Mouse (Mus musculus): ENCODE results near the gene Tlx1. TPM values are rescaled to one million over a fixed set of nuclear protein-coding genes. Genes with fewer than 3 reads are reported as not detected.

Gene Tlx1
- total and polyA plus RNA-seq, 3 experiments: 0.16 TPM; not detected in 2

DNA sequence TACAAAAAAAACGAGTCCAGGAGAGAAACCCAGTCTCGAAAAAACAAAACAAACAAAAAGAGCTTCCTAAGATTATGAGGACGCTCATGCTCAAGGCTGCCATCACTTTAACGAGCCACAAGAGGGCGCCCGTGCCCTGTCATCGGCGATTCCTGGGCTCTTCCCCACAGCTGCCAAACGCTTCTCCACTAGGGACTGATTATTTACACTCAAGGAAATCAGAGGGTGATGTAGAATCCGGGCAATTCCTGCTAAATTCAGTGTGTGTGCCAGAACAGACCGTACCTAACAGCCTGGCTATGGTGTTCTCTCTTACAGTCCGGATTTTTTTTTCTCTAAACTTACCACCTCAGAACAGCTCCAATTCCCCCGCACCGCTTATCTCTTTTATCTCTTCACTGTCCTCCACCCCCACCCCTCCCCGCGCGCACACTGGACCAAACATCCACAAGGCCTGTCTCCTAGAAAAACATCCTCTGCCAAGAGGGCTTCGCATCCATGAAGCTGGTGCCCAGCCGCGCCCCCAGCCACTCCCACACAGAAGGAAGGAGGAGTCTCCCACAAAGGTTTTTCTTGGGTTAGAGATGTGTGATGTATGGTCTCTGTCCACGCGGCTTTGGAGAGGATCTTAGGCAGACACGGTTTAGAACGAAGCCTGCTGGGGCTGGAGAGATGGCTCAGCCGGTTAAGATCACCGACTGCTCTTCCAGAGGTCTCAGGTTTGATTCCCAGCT is 26.7 kb downstream of the Tlx1 start:
- Histone ChIP-seq H3K4me3 (ENCODE audit: low read depth, low read length) (no peak overlapping the region), H3K9me3 (replicated peaks) (peaks cover 10% of the 10 kb centered on the region), H3K36me3 (replicated peaks) (no peaks in the 10 kb centered on the region), H3K27me3 (ENCODE audit: insufficient read depth, low read length) (no peaks in the 10 kb centered on the region; the same call in 1 of the 2 replicates), H3K4me1 (ENCODE audit: insufficient read depth, low read depth, low read length) (no peaks in the 10 kb centered on the region)
- TF ChIP-seq GATA1 (IDR thresholded peaks at IDR 0.05; ENCODE audit: borderline replicate concordance, low read length): no peak
- peak; percentile 47 for TF ChIP-seq CTCF (IDR thresholded peaks at IDR 0.05; ENCODE audit: low read depth, low read length)
- DNase-seq (ENCODE audit: low spot score) (no peak), ATAC-seq (ENCODE audit: extremely low read depth, insufficient number of reproducible peaks, low FRiP score, poor library complexity, severe bottlenecking) (no peak)

DNA sequence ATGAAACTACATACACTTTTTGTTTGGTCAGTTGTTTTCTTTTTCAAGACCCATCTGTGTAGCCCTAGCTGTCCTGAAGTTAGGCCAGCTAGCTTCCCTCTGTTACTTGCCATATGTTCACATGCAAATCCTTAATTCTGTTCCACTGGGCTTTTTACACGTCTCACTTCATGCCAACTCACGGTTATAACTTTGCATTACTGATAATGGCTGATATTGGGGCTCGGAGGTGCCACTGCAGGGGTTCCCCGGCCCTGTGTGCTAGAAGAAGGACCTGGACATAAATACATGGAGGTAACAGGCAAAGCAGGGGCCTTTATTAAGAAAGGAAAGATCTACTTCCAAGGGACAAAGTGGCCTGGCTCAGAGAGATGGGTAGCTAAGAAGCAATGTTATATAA is 29.0 kb downstream of the Tlx1 start:
- no peaks in the 10 kb centered on the region for H3K9me3 ChIP-seq (replicated peaks)
- no peaks in the 10 kb centered on the region for H3K4me1 ChIP-seq (ENCODE audit: insufficient read depth, low read depth, low read length)
- no peaks in the 10 kb centered on the region for H3K36me3 ChIP-seq (replicated peaks)
- TF ChIP-seq TAL1 (conservative IDR thresholded peaks at IDR 0.05; ENCODE audit: low read depth, low read length) (no peak), POLR2AphosphoS5 (IDR thresholded peaks at IDR 0.05; ENCODE audit: insufficient replicate concordance, low read depth, low read length) (no peak), GATA1 (IDR thresholded peaks at IDR 0.05; ENCODE audit: borderline replicate concordance, low read length) (no peak), GATA2 (IDR thresholded peaks at IDR 0.05; ENCODE audit: borderline replicate concordance, low read depth, low read length) (no peak), CTCF (IDR thresholded peaks at IDR 0.05; ENCODE audit: low read depth, low read length) (no peak)
- H3K4me3 ChIP-seq (ENCODE audit: low read depth, low read length): no peak overlapping the region
- no peak for ATAC-seq (ENCODE audit: extremely low read depth, insufficient number of reproducible peaks, low FRiP score, poor library complexity, severe bottlenecking)
- H3K27me3 ChIP-seq (ENCODE audit: insufficient read depth, low read length): no peaks in the 10 kb centered on the region; the same call in 1 of the 2 replicates
- no peak for DNase-seq (ENCODE audit: low spot score)

- no peaks in the 10 kb centered on the region for H3K36me3 ChIP-seq (replicated peaks)
- H3K4me1 ChIP-seq (ENCODE audit: insufficient read depth, low read depth, low read length): no peaks in the 10 kb centered on the region
- DNase-seq (ENCODE audit: low spot score) (no peak), ATAC-seq (ENCODE audit: extremely low read depth, insufficient number of reproducible peaks, low FRiP score, poor library complexity, severe bottlenecking) (no peak)
- H3K27me3 ChIP-seq (ENCODE audit: insufficient read depth, low read length): no peaks in the 10 kb centered on the region; the same call in 1 of the 2 replicates
- no peaks in the 10 kb centered on the region for H3K9me3 ChIP-seq (replicated peaks)
- TF ChIP-seq CTCF (IDR thresholded peaks at IDR 0.05; ENCODE audit: low read depth, low read length): no peak
- no peak overlapping the region for H3K4me3 ChIP-seq (ENCODE audit: low read depth, low read length)
These were observed 30.0 kb downstream of the Tlx1 start for GRCm38 (mm10) chr19:45180447-45180846.

GRCm38 (mm10) chr19:45194651-45195050 is 44.2 kb downstream of the Tlx1 start:
- DNase-seq (ENCODE audit: low spot score) (no peak), ATAC-seq (ENCODE audit: extremely low read depth, insufficient number of reproducible peaks, low FRiP score, poor library complexity, severe bottlenecking) (no peak)
- H3K4me3 ChIP-seq (ENCODE audit: low read depth, low read length): no peak overlapping the region
- H3K9me3 ChIP-seq (replicated peaks): no peaks in the 10 kb centered on the region
- H3K4me1 ChIP-seq (ENCODE audit: insufficient read depth, low read depth, low read length): no peaks in the 10 kb centered on the region
- TF ChIP-seq GATA1 (IDR thresholded peaks at IDR 0.05; ENCODE audit: borderline replicate concordance, low read length) (no peak), GATA2 (IDR thresholded peaks at IDR 0.05; ENCODE audit: borderline replicate concordance, low read depth, low read length) (no peak), TAL1 (conservative IDR thresholded peaks at IDR 0.05; ENCODE audit: low read depth, low read length) (no peak), POLR2AphosphoS5 (IDR thresholded peaks at IDR 0.05; ENCODE audit: insufficient replicate concordance, low read depth, low read length) (no peak), CTCF (IDR thresholded peaks at IDR 0.05; ENCODE audit: low read depth, low read length) (no peak)
- H3K27me3 ChIP-seq (ENCODE audit: insufficient read depth, low read length): no peaks in the 10 kb centered on the region
- no peaks in the 10 kb centered on the region for H3K36me3 ChIP-seq (replicated peaks)

DNA sequence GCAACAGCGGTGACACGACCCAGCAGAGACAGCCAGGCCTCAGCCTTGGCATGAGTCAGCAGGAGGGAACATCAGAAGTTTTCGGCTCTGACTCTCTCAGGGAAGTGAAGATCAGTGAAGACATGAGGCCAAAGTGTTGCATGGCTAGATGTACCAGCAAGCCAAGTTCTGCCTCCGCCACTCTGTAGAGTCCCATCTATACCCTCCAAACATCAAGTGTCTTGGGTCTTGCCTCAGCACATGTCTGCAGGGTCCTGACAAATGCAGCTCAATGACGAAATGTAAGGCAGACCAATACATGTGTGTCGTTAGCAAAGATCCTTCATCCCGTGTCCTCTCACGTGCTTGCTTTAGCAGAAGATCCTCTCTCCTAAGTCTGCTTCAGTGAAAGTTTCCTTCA is 46.5 kb downstream of the Tlx1 start:
- Histone ChIP-seq H3K4me3 (ENCODE audit: low read depth, low read length) (no peak overlapping the region), H3K27me3 (ENCODE audit: insufficient read depth, low read length) (no peaks in the 10 kb centered on the region), H3K36me3 (replicated peaks) (no peaks in the 10 kb centered on the region), H3K4me1 (ENCODE audit: insufficient read depth, low read depth, low read length) (no peaks in the 10 kb centered on the region), H3K9me3 (replicated peaks) (no peaks in the 10 kb centered on the region)
- TF ChIP-seq GATA1 (IDR thresholded peaks at IDR 0.05; ENCODE audit: borderline replicate concordance, low read length): no peak
- no peak for TF ChIP-seq POLR2AphosphoS5 (IDR thresholded peaks at IDR 0.05; ENCODE audit: insufficient replicate concordance, low read depth, low read length)
- TF ChIP-seq GATA2 (IDR thresholded peaks at IDR 0.05; ENCODE audit: borderline replicate concordance, low read depth, low read length): no peak
- no peak for TF ChIP-seq TAL1 (conservative IDR thresholded peaks at IDR 0.05; ENCODE audit: low read depth, low read length)
- TF ChIP-seq CTCF (IDR thresholded peaks at IDR 0.05; ENCODE audit: low read depth, low read length): no peak
- DNase-seq (ENCODE audit: low spot score) (no peak), ATAC-seq (ENCODE audit: extremely low read depth, insufficient number of reproducible peaks, low FRiP score, poor library complexity, severe bottlenecking) (no peak)

- TF ChIP-seq POLR2AphosphoS5 (IDR thresholded peaks at IDR 0.05; ENCODE audit: insufficient replicate concordance, low read depth, low read length): no peak
- TF ChIP-seq GATA2 (IDR thresholded peaks at IDR 0.05; ENCODE audit: borderline replicate concordance, low read depth, low read length): no peak
- no peak for TF ChIP-seq CTCF (IDR thresholded peaks at IDR 0.05; ENCODE audit: low read depth, low read length)
- no peak for TF ChIP-seq TAL1 (conservative IDR thresholded peaks at IDR 0.05; ENCODE audit: low read depth, low read length)
- no peak for TF ChIP-seq GATA1 (IDR thresholded peaks at IDR 0.05; ENCODE audit: borderline replicate concordance, low read length)
- Histone ChIP-seq H3K4me1 (ENCODE audit: insufficient read depth, low read depth, low read length) (no peaks in the 10 kb centered on the region), H3K36me3 (replicated peaks) (no peaks in the 10 kb centered on the region), H3K27me3 (ENCODE audit: insufficient read depth, low read length) (peaks cover 13% of the 10 kb centered on the region), H3K9me3 (replicated peaks) (no peaks in the 10 kb centered on the region), H3K4me3 (ENCODE audit: low read depth, low read length) (no peak overlapping the region)
- ATAC-seq (ENCODE audit: extremely low read depth, insufficient number of reproducible peaks, low FRiP score, poor library complexity, severe bottlenecking): no peak
- DNase-seq (ENCODE audit: low spot score): no peak
These were observed 55.0 kb downstream of the Tlx1 start for GRCm38 (mm10) chr19:45205311-45206105.

Other genes starting within 250 kb of the Tlx1 start
- 74.9 and 79.5 TPM in 2 replicates for gene Slf2, start 219.5 kb upstream of the Tlx1 start, total RNA-seq (2014; fragmentation: Nextera tagmentation)
- 70.0 and 79.7 TPM in 2 replicates for gene Slf2, start 219.5 kb upstream of the Tlx1 start, total RNA-seq (2017)
- 44.1 and 48.1 TPM in 2 replicates for gene Slf2, start 219.5 kb upstream of the Tlx1 start, polyA plus RNA-seq (2012)
- 0.30 TPM in 1 of 2 replicates, not detected in the other for gene Sema4g, start 161.6 kb upstream of the Tlx1 start, total RNA-seq (2014; fragmentation: Nextera tagmentation)
- gene Sema4g, start 161.6 kb upstream of the Tlx1 start, total RNA-seq (2017): 0.12 and 0.22 TPM in 2 replicates
- gene Sema4g, start 161.6 kb upstream of the Tlx1 start, polyA plus RNA-seq (2012): 0.11 and 0.13 TPM in 2 replicates
- gene Twnk, start 145.0 kb upstream of the Tlx1 start, total RNA-seq (2014; fragmentation: Nextera tagmentation): 19.3 and 22.4 TPM in 2 replicates
- gene Twnk, start 145.0 kb upstream of the Tlx1 start, total RNA-seq (2017): 20.4 and 22.0 TPM in 2 replicates
- gene Twnk, start 145.0 kb upstream of the Tlx1 start, polyA plus RNA-seq (2012): 14.1 and 14.7 TPM in 2 replicates
- gene Mrpl43, start 144.2 kb upstream of the Tlx1 start, total RNA-seq (2014; fragmentation: Nextera tagmentation): 35.6 and 41.8 TPM in 2 replicates
- 39.7 and 42.2 TPM in 2 replicates for gene Mrpl43, start 144.2 kb upstream of the Tlx1 start, total RNA-seq (2017)
- gene Mrpl43, start 144.2 kb upstream of the Tlx1 start, polyA plus RNA-seq (2012): 91.6 and 94.7 TPM in 2 replicates
- 25.6 and 32.7 TPM in 2 replicates for gene Lzts2, start 136.3 kb upstream of the Tlx1 start, total RNA-seq (2014; fragmentation: Nextera tagmentation)
- 21.7 and 28.5 TPM in 2 replicates for gene Lzts2, start 136.3 kb upstream of the Tlx1 start, total RNA-seq (2017)
- gene Lzts2, start 136.3 kb upstream of the Tlx1 start, polyA plus RNA-seq (2012): 122 and 157 TPM in 2 replicates
- not detected in 2 replicates for gene Pdzd7, start 105.0 kb upstream of the Tlx1 start, total RNA-seq (2014; fragmentation: Nextera tagmentation)
- 0.05 TPM in 1 of 2 replicates, not detected in the other for gene Pdzd7, start 105.0 kb upstream of the Tlx1 start, total RNA-seq (2017)
- 0.02 and 0.04 TPM in 2 replicates for gene Pdzd7, start 105.0 kb upstream of the Tlx1 start, polyA plus RNA-seq (2012)
- 26.1 and 34.6 TPM in 2 replicates for gene Sfxn3, start 103.2 kb upstream of the Tlx1 start, total RNA-seq (2014; fragmentation: Nextera tagmentation)
- gene Sfxn3, start 103.2 kb upstream of the Tlx1 start, total RNA-seq (2017): 7.4 TPM in 2 replicates
- 4.4 and 6.7 TPM in 2 replicates for gene Sfxn3, start 103.2 kb upstream of the Tlx1 start, polyA plus RNA-seq (2012)
- 0.60 TPM in 1 of 2 replicates, not detected in the other for gene Kazald1, start 75.4 kb upstream of the Tlx1 start, total RNA-seq (2014; fragmentation: Nextera tagmentation)
- gene Kazald1, start 75.4 kb upstream of the Tlx1 start, total RNA-seq (2017): 0.35 and 0.49 TPM in 2 replicates
- gene Kazald1, start 75.4 kb upstream of the Tlx1 start, polyA plus RNA-seq (2012): 0.39 and 0.41 TPM in 2 replicates
- gene Lbx1, start 85.1 kb downstream of the Tlx1 start, total RNA-seq (2014; fragmentation: Nextera tagmentation): not detected in 2 replicates
- gene Lbx1, start 85.1 kb downstream of the Tlx1 start, total RNA-seq (2017): 0.06 TPM in 1 of 2 replicates, not detected in the other
- not detected in 2 replicates for gene Lbx1, start 85.1 kb downstream of the Tlx1 start, polyA plus RNA-seq (2012)
- 59.1 and 83.6 TPM in 2 replicates for gene Btrc, start 213.1 kb downstream of the Tlx1 start, total RNA-seq (2014; fragmentation: Nextera tagmentation)
- 26.9 and 27.1 TPM in 2 replicates for gene Btrc, start 213.1 kb downstream of the Tlx1 start, total RNA-seq (2017)
- gene Btrc, start 213.1 kb downstream of the Tlx1 start, polyA plus RNA-seq (2012): 7.7 and 11.4 TPM in 2 replicates

Measured in G1E (cell line).